Mouse (Mus musculus) embryo, embryonic 11.5 days (tissue): ENCODE data around the gene Mitf.

Experiments
- DNase-seq: peaks from one replicate; pipeline ENCODE4 v3.0.0-alpha.2; 2012; ENCODE audit warnings: low read depth, low spot score

The Mitf gene

GRCm38 (mm10) chr6:97880363-97880762, 73.5 kb downstream of the Mitf start:
- DNase-seq: no peak

GRCm38 (mm10) chr6:97881935-97882334, 75.1 kb downstream of the Mitf start:
- DNase-seq: peak; percentile 29

GRCm38 (mm10) chr6:97882931-97883330, 76.1 kb downstream of the Mitf start:
- DNase-seq: no peak

GRCm38 (mm10) chr6:97883496-97883895, 76.6 kb downstream of the Mitf start:
- DNase-seq: peak; percentile 23

GRCm38 (mm10) chr6:97884971-97885370, 78.1 kb downstream of the Mitf start:
- no peak for DNase-seq

GRCm38 (mm10) chr6:97885606-97886005, 78.8 kb downstream of the Mitf start:
- no peak for DNase-seq

- DNase-seq: no peak
These were observed 81.0 kb downstream of the Mitf start for GRCm38 (mm10) chr6:97887893-97888292.

- DNase-seq: no peak
These were observed 81.7 kb downstream of the Mitf start for GRCm38 (mm10) chr6:97888596-97888995.

GRCm38 (mm10) chr6:97893546-97893945, 86.7 kb downstream of the Mitf start:
- no peak for DNase-seq

- no peak for DNase-seq
These were observed 90.3 kb downstream of the Mitf start for GRCm38 (mm10) chr6:97897191-97897590.

- no peak for DNase-seq
These were observed 91.2 kb downstream of the Mitf start for GRCm38 (mm10) chr6:97898085-97898484.

GRCm38 (mm10) chr6:97901561-97901960, 94.7 kb downstream of the Mitf start:
- no peak for DNase-seq

GRCm38 (mm10) chr6:97902205-97902604, 95.4 kb downstream of the Mitf start:
- DNase-seq: no peak

GRCm38 (mm10) chr6:97914768-97915167, 107.9 kb downstream of the Mitf start:
- no peak for DNase-seq

- DNase-seq: no peak
These were observed 109.6 kb downstream of the Mitf start for GRCm38 (mm10) chr6:97916386-97916903.

- no peak for DNase-seq
These were observed 111.2 kb downstream of the Mitf start for GRCm38 (mm10) chr6:97918051-97918450.

GRCm38 (mm10) chr6:97918481-97918880, 111.6 kb downstream of the Mitf start:
- DNase-seq: no peak

- DNase-seq: no peak
These were observed 112.4 kb downstream of the Mitf start for GRCm38 (mm10) chr6:97919287-97919686.

GRCm38 (mm10) chr6:97921591-97921990, 114.7 kb downstream of the Mitf start:
- DNase-seq: no peak

GRCm38 (mm10) chr6:97924221-97924620, 117.4 kb downstream of the Mitf start:
- no peak for DNase-seq

GRCm38 (mm10) chr6:97929051-97929450, 122.2 kb downstream of the Mitf start:
- DNase-seq: no peak

GRCm38 (mm10) chr6:97929466-97929865, 122.6 kb downstream of the Mitf start:
- DNase-seq: no peak

- no peak for DNase-seq
These were observed 130.3 kb downstream of the Mitf start for GRCm38 (mm10) chr6:97937139-97937538.

- DNase-seq: no peak
These were observed 131.2 kb downstream of the Mitf start for GRCm38 (mm10) chr6:97937897-97938614.
